Mouse (Mus musculus) heart, postnatal 10 days (tissue): ENCODE results near the gene Parp11. TPM values are rescaled to one million over a fixed set of nuclear protein-coding genes. Genes with fewer than 3 reads are reported as not detected.

Experiments
- DNase-seq, 2 experiments: peaks; one replicate each; pipeline ENCODE4 v3.0.0; 2021
- intact Hi-C: fragments of 180-260 bp; cut with DNase I; formaldehyde crosslinking; loops from one replicate; pipeline ENCODE4 v1.15.1; 2025
- total RNA-seq, 2 experiments: library from RNA; stranded (reverse); gene quantifications; 2 replicates each; pipeline ENCODE4 v1.2.3; 2021

The Parp11 gene
- total RNA-seq, 2 experiments from 2014 or later, result 8.5 to 10.0 TPM

DNA sequence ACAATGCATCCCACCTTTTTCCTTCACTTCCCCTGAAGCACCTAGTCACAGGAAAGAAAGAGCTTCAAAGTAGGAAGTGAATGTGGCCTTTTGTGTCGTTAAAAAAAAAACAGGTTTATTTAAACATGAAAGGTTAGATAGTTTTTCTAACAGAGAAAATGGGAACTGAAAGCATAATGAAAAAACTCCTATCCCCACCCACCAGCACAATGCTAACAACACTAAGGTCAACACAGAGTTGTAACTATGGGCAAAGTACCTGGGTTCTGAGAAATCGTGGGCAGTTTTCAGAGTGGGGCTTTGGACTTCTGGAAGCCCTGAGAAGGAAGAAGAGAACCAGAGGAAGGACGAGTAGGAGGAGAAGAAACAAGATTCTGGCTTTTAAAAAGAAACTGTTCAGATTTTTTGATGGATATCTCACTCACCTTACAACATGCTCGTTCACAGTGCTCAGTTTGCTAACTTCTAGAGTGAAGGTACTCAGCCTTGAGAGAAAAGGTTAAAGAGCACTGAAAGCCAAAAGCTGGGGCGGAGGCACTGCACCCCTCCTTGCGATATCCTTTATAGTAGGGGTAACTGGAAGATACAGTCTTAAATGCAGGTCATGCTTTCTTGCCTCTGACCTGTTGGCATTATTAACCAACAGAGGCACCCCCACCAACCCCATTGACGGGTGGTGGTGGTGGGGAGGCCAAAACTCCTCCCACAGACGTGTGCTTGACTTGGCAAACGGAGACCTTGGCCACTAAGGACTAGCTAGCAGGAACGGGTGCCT, 1.2 kb downstream of the Parp11 start:
- intact Hi-C loops, result loop anchor here (2.0 to 5.0 kb wide), 3 partner anchors 71 to 299 kb away; no protein-coding TSS in a partner anchor
- DNase-seq, result no peak

- intact Hi-C loops, result loop anchor here (5.0 kb wide), 2 partner anchors 72 to 92 kb away; no protein-coding TSS in a partner anchor
- DNase-seq, result no peak
These were observed 2.2 kb downstream of the Parp11 start for GRCm38 (mm10) chr6:127448869-127449268.

DNA sequence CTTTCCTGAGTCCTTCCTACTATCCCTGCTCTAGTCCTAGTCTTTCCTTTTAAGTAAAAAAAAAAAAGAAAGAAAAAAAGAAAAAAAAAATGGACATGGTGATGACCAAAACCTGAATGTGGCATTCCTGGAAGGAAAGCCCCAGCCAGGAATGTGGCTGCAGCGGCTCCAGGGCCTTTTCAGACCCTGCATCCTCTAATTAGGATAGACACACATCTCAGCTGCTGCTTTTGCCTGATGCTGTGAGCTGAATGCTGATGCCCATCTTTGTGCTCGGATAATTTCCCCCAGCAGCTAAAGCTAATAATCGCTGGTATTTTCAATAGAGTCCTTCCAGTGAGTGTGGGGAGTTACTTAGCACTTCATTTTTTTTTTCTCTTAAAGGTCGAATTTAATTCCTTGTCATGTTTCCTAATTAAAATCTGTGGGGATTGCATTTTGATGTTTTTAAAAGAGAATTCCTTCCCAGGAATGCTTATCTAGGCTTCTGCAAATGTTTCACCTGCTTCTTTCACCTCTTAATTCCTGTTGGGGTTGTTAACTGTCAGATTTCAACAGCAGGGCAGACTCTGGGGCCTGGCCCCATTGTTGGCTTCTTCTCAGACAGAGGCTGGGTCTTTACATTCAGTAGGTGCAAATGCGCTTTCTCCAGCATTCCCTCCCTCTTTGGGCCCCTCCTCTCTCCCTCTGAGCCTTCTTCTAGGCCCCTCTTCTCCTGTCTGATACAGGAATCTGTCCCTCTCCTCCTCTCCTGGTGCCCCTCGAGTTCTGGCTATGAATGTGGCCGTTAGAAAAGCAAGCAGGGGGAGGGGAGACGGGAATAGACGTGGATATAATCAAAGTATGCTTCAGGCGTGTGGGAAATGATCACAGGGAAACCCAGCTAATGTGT, 3.1 kb downstream of the Parp11 start:
- intact Hi-C loops, result loop anchor here (5.0 kb wide), 3 partner anchors 72 to 512 kb away; partner anchors contain the start of genes D6Wsu163e and Rad51ap1
- no peak for DNase-seq

DNA sequence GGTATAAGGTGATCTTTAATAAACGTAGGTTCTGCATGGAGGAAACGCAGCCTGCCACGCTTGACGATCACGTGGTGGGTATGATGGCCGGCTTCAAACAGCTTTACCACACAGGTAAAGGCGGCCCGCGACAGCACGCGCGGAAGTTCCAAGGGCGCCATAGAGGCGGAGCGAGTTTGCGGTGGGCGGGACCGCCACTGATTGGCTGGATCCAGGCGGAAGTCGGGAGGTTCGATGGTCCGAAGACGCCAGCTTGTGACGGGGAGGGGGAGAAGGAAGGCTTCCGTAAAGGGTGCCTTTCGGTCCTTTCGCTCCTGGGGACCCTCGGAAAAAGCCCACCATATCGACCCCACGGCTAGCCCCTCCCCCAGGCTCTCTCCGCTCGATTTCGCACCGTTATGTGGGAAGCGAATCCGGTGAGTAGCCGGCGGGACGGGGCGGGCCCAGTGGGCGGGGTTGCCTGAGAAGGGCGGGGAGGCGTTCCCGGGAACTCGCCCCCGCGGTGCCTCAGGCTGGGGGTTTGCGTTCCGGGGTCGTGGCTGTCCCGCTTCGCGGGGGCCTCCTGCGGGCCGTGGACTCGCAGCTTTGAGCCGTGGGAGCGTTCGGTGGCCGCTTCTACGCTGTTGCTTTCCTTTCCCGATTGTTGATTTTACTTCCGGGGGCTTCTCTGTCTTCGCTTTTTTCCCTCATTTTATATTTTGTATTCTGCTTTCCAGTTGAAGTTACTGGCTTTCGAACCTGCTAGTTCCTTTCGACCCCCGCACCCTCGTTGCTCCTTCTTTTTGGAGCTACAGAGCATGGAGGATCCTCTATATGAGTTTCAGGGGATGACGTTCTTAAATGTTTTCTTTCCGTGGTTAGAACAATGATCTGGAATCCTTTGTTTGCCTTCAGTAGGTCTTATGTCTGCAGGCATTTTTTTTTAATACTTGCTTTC, 7.0 kb downstream of the Parp11 start:
- peak; percentile 96 to 97 for DNase-seq
- intact Hi-C loops, result loop anchor here (2.0 to 5.0 kb wide), 2 partner anchors 125 to 516 kb away; partner anchors contain the start of genes D6Wsu163e and Rad51ap1

GRCm38 (mm10) chr6:127454344-127454707, 7.7 kb downstream of the Parp11 start:
- DNase-seq, result no peak
- intact Hi-C loops, result loop anchor here (5.0 kb wide), 1 partner anchor 517 kb away; the partner anchor contains the start of genes D6Wsu163e and Rad51ap1

DNA sequence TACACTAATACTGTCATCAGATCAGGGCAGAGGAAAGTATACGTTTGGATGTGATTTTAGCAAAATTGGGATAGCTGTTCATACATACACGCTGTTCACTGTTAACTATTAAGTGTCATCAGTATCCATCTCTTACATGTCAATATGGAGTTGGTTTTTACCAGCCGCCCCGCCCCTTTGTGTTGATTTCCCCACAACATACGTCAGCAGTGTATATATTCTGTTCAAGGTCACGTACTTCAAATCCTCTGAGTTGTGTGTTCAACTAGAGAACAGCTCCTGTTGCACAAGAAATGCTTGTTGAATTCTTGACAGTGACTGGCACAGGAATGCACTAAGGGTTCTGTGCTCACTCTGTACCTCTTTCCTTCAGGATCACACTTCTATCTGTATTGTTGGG, 8.2 kb downstream of the Parp11 start:
- DNase-seq, result no peak
- intact Hi-C loops, result loop anchor here (5.0 kb wide), 1 partner anchor 518 kb away; the partner anchor contains the start of genes D6Wsu163e and Rad51ap1

DNA sequence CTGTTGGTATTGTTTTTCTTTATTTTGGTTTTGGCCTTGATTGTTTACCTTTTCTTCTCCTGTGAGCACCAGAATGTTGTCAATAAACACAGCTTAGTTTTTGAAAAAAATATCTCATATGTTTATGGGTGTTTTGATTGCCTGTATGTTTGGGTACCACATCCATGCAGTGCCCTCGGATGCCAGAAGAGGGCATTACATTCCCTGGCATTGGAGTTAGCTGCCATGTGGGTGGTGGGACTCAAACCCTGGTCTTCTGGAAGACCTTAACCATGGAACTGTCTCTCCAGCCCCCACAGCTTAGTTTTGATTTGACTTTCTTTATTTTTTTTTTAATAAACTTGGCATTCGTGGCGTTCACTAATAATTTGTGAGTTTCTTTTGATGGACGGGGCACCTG, 8.8 kb downstream of the Parp11 start:
- intact Hi-C loops, result no loop called here
- DNase-seq, result no peak

DNA sequence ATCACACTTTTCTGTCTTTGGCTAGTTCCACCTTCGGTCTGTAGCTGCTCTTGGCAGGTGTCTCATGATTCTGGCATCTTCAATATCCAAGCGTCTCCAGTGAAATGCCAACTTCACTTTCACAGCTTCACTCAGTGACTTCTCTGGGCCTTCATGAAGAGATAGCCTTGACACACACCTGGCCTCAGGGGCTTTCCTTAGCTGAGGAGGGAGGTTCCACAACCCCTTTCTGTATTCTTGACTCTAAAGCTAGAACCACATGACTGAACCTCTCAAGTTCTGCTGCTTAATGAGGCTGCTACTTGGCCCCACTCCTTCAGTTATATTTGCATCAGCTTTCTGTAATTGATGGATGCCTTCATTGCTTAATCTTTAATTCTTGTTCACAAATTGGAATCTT, 10.1 kb downstream of the Parp11 start:
- no peak for DNase-seq
- intact Hi-C loops, result no loop called here

GRCm38 (mm10) chr6:127459776-127460175, 13.1 kb downstream of the Parp11 start:
- DNase-seq, result no peak
- intact Hi-C loops, result no loop called here

- intact Hi-C loops, result no loop called here
- DNase-seq, result no peak
These were observed 14.9 kb downstream of the Parp11 start for GRCm38 (mm10) chr6:127461491-127461890.

DNA sequence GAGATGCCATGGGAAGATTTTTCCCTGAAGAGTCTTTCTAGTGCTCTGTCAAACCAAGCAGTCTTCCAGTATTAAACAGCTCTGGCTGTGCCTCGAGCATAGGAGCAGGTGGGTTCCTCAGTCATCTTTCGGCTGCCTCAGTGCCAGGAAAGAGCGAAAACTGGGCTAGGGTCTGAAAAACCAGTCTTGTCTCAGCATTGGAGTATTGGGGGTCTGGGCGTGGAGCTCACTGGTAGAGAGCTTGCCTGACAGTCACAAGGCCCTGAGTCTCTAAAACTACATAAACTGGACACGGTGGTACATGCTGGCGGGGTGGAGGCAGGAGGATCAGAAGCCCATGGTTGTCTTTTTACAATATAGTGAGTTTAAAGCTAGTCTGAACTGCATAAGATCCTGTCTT, 15.6 kb downstream of the Parp11 start:
- intact Hi-C loops, result no loop called here
- DNase-seq, result no peak

DNA sequence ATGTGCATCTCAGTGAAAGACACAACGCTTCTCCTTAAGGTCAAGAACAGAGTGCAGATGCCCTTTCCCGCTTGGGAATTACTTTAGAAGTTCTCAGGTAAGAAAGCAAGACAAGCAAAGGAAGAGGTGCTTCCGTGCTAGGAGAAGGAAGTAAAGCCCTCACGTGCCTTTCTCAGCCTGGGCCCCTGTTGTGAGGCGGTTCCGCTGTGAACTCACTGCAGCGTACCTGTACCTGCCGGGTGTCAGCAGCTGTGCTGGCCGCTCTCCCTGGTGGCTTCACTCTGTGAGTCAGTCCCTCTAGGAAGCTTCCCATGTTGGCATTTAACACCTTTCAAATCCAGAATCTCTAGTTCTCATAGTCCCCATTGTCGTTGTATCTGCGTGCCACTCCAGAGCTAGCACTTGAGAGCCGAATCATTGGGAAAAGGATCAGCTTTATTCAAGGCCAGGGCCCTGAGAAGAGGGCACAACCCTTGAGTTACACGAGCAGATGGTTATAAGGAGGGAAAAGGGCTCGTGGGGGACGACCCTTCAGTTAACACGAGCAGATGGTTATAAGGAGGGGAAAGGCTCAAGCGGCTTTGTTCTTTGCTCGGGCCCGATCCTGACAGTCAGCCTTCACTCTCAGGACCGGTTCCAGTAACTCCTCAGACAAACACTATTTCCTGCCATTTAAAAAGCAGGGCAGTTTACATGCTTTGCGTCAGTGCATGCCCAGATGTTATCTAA, 16.8 kb downstream of the Parp11 start:
- intact Hi-C loops, result no loop called here
- DNase-seq, result no peak

DNA sequence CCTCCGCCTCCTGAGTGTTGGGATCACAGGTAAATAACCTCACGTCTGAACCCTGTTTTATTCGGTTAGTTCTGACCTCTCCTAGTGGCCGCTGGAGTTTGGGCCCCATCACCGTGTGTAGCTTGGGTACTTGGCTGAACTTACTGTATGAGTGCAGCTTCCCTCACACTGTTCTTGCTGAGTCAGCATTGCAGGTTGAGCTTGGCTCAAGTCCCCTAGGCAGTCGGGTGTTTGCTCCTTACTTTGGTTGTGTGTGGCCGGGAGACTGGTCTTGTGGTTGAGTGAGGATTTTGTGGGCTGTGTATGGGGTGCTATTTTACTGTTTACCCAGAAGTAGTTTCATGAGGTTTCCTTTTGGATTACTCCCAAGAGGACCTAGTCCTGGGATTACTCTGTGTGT, 17.9 kb downstream of the Parp11 start:
- no peak for DNase-seq
- intact Hi-C loops, result no loop called here

- intact Hi-C loops, result no loop called here
- no peak for DNase-seq
These were observed 20.2 kb downstream of the Parp11 start for GRCm38 (mm10) chr6:127466749-127467310.

DNA sequence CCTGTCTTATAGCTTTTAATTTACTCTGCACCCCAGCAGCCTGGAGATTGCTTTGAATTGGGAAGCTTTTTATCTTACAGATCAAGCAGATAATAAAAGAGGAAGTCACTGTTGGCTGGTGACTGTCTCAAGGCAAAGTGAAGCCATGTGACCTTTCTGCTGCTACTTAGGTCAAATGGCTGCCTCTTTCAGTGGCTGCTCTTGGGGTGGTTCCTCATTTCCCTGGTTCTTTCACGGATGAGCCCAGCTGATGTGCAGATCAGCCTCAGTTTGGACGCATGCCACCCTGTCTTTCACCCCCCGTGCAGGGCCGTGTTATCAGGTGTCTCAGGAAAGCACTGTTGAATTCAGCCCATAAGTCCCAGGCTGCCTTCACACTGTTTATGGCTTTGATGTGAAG, 25.4 kb downstream of the Parp11 start:
- DNase-seq, result no peak
- intact Hi-C loops, result no loop called here

- intact Hi-C loops, result no loop called here
These were observed 27.3 kb downstream of the Parp11 start for GRCm38 (mm10) chr6:127473961-127474360.

GRCm38 (mm10) chr6:127475231-127475630, 28.6 kb downstream of the Parp11 start:
- DNase-seq, result no peak
- intact Hi-C loops, result no loop called here

More at GRCm38 (mm10) chr6:127473961-127474360, 27.3 kb downstream of the Parp11 start:
- no peak for DNase-seq

- intact Hi-C loops, result no loop called here
- no peak for DNase-seq
These were observed 44.4 kb downstream of the Parp11 start for GRCm38 (mm10) chr6:127491046-127491445.

- intact Hi-C loops, result no loop called here
- no peak for DNase-seq
These were observed 45.9 kb downstream of the Parp11 start for GRCm38 (mm10) chr6:127492561-127492960.
